Mouse (Mus musculus): ENCODE measurements around the gene Pex5l.

The Pex5l gene

DNA sequence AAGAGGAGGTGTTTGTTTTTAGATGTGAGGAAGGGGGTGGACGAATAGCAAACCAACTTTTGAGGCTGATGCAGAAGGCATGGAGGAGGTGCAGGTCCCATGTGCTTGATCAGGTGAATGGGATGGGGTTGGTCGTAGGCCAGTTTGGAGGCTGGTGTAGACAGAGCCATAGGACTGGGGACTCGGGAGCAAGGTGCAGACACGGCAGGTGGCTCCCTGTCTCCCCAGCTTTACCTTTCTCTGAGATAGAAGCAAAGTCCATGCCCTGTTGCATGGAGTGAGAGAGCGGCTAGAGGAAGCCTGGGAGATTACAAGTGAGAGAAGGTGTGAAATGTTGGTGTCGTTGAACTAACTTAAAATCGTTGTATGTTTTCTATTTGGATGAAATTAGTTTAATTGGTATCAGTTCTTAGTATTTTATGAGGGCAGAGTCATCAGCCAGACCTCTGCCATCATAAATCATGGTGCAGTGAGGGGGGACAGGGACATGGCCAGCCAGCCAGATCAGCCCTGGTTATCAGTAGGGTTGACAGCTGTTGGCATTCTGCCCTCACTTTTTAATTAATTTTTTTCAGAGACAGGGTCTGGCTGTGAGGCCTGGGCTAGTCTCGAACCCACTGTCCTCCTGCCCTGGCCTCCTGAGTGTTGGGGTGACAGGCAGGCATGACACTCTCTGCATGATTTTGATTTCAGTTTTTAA is 203.1 kb downstream of the Pex5l start:
- peak in 1 of 2 experiments; percentile 12 for DNase-seq (ENCODE audit: low spot score in 2 of 2)

DNA sequence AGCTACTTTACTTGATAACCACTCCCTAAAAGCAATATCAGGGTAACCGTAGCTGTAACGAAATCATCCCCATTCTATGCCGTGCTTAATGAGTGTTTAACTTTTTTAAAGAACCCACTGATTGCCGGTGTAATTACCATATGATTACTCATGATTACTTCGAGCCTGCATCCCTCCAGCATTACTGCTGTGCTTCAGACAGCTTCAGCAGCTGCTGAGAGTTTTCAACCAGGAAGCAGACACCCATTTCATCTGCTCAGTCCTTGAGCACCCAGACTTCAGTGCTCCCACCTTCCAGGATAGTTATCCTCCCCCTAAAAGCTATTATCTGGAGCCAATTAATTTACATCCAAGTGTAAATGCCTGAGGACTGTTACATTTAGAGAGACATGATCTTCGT is 218.9 kb downstream of the Pex5l start:
- no peak for DNase-seq (ENCODE audit: low spot score in 2 of 2)

DNA sequence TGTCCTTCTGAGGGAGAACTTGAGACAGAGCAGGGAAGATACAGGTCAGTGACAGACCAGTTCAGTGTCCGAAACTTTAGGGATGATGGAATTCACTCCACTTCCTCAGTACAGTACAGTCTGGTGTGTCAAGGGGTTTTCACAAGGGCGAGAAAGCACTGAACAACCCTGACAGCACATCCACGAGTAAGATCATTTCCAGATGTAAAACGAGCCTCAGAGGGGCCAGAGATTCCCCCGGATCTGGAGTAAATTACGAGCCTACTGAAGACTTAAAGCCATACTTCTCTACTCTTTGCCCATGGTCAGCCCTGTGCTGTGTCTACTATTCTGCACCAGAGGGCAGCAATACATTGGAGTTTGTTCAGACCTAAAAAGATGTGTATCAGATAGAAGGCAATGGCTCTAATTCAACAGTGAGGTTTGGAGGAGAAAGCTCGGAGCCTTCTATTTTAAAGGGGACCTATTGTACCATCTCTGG is 232.9 kb downstream of the Pex5l start:
- DNase-seq (ENCODE audit: low spot score in 2 of 2): peak; percentile 25 to 68

DNA sequence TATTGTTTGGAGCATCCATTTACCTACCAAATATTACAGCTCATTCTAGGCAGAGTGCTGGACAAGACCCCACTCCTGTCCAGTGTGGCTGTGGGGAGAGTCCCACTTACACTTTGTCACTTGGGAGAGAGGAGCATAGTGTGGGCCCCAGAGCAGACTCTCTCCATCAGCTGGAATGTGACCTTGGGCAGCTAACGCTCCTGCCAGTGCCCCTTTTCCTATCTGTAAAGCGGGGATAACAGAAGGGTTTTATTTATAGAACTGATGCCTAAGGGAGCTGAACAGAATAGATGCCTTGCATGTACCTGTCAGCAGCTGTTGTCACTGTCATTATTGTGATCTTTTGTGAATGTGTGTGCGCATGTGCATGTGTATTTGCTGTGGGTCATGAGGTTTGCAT is 234.6 kb downstream of the Pex5l start:
- no peak for DNase-seq (ENCODE audit: low spot score in 2 of 2)

DNA sequence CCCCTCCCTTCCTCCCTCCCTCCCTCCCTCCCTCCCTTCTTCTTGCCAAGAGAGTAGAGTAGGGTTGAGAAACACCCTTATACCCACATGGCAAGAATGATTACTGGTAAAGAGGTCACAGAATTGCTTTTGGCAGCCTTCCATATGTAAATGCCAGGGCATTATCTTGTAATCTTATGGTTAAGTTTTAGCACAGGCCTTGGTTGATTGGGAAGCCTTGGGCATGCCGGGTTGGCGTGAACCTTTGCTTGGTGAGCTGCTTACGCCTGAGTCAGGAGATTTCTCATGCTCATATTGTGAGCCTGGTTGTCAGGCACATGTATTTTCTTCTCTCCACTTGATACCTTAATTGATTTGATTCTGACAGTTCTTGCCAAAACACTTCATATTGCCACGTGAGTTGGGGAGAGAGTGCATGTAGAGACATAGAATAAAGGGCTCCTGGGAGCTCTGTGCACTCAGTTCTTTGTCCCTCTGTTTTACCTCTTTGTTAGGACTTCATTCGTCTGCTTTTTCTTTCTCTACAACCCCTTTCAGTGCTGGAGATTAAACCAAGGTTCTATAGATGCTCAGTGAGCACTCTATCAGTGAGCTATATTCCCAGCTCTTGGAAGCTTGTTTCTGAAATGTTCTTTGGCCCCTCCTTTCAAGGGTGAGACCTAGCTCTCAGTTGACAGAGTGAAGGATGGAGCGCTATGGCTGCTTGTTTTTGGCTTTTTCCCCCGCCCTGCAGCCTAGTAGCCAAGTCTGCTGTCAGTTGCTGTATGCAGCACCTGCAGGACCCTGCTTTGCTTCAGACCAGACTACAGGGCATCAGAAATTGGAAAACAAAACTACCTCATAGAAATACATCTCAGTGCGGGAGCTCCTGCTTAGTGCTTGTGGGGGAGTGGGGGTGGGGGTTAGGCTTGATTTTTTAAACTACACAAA is 236.9 kb downstream of the Pex5l start:
- DNase-seq (ENCODE audit: low spot score in 2 of 2): no peak

DNA sequence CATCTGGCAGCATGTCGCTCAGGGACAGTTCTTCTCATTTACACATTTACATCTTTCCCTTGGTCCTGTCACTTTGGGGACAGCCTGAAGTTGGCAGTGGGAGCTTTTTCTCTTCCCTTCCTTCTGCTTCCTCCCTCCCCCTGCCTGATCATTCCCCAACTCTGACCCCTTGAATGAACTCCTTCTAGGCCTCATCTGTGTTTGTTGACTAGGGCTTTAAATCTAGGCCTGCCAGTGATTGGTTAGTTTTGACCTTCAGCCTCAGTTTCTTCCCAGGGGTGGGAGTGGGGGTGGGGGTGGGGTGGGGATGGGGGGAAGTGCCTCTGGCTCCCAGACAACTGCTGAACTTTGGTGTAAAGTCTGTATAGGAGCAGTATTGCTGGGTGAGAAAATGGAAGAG is 238.4 kb downstream of the Pex5l start:
- no peak for DNase-seq (ENCODE audit: low spot score in 2 of 2)

DNA sequence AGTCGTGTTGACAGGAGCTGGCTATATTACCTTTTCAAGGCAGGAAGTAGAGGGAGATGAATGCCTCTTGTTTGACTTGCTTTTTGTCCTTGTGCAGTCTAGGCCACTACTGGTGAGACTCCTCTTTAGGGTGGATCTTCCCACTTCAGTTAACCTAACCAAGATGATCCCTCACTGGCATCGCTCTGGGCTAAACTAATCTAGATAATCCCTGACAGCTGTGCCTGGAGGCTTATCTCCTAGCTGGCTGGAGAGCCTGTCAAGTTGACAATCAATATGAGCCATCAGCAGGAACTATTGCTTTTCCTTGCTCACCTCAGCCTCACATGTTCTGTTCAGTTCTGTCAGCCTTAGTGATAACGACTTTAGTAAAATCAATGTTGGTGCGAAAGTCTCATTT is 239.6 kb downstream of the Pex5l start:
- no peak for DNase-seq (ENCODE audit: low spot score in 2 of 2)
